Mouse (Mus musculus) brain, embryonic 14.5 days (tissue): ENCODE measurements at regions not wholly inside any gene's neighbourhood (a gene's known extent, or its start where the extent isn't known, plus 50 kb on each side); places are given as distances from the start of the nearest gene placed in this dataset.

Source experiments
- DNase-seq: peaks from one replicate; pipeline ENCODE4 v3.0.0-alpha.2; 2011; ENCODE audit warnings: low read depth
- CTCF ChIP-seq: fragments of 200-500 bp; IDR thresholded peaks from 2 replicates; pipeline ENCODE4 v1.5.1; 2012; ENCODE audit warnings: inconsistent platforms, mild to moderate bottlenecking, moderate library complexity, borderline replicate concordance; ENCODE audit not compliant: insufficient read depth, insufficient read length; ENCODE audit errors: extremely low read depth
- POLR2A ChIP-seq: fragments of 200-500 bp; IDR thresholded peaks from 2 replicates; pipeline ENCODE4 v1.6.1; 2012; ENCODE audit warnings: mild to moderate bottlenecking, inconsistent platforms, borderline replicate concordance; ENCODE audit not compliant: poor library complexity, insufficient read depth, insufficient read length, severe bottlenecking; ENCODE audit errors: extremely low read depth

DNA sequence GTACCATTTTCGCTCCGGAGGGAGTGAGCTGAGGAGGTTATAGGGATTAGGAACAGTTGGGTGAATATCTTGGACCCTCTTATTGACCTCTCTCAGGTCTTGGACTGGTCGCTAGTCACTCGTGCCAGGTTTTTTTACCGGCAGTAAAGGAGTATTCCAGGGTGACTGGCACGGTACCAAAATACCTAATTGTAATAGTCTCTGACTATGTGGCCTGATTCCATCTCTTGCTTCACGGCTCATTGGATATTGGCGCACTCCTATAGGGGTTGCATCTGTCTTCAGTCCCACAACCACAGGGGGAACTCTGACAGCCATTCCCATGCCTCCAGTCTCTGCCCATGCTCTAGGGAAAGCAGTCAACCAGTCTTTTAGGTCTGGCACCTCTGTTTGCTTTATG, 1008.4 kb downstream of the Cntnap5b start:
- peak; percentile 7 for DNase-seq

DNA sequence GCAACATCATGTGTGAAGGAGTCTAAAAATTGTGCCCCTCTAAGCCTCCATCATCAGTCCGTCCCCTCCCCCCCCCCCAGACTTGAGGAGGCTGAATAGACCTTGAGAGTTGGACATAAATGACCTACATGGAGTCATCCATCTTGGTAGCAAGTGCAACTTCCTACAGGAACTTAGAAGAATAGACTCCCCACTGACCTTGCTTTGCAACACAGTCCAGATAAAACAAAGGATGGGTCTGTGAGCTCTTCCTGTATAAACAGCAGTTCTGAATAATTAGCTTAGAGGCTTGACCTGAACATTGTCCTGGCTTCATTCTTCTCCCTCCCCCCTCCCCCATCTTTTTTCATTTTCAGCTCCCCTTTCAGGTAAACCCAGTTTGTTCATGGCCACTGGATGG, 1015.2 kb downstream of the Cntnap5b start:
- TF ChIP-seq CTCF (no peak), POLR2A (no peak)
- no peak for DNase-seq

DNA sequence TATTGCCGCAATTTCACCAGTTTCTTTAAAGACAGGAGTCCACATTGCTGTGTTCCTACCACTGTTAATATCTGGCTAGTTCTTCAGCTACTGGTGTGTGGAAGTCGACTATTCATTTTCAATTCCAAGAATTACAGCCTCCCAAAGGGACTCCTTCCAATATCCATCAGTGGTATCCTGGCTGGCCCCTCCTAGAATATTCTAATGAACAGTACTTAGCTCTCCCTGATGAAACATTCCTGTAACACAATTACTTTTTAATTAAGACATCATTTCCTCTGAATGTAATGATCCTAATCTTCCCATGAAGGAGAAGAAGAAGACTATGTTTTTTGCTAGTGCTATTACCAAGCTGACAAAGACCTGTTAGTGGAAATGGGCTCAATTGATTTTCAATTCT, 1028.5 kb downstream of the Cntnap5b start:
- no peak for DNase-seq
- no peak for TF ChIP-seq CTCF
